Mouse (Mus musculus) embryonic facial prominence, embryonic 12.5 days (tissue): Measurements from ENCODE around the gene Tmprss11d. TPM values are rescaled to one million over a fixed set of nuclear protein-coding genes. Genes with fewer than 3 reads are reported as not detected.
A peak's percentile ranks its signal among the peaks of the same experiment; 100 is the strongest.
"Not testable (repeated sequence)": the region's sequence is repeated elsewhere in the genome, so short reads cannot be mapped to it uniquely, and the experiment has no call there.

Experiments
- ATAC-seq: fragments of 200-750 bp; cut with Nextera tagmentation; 2 replicates; pipeline ENCODE4 v1.8.0; 2017; ENCODE audit not compliant: insufficient number of reproducible peaks, insufficient read depth, low FRiP score, low TSS enrichment
- H3K27ac ChIP-seq: fragments of 300-500 bp; sonication (generic); 2 replicates; pipeline ENCODE4 v1.5.1; 2016; ENCODE audit warnings: mild to moderate bottlenecking
- H3K27me3 ChIP-seq: fragments of 300-500 bp; sonication (generic); 2 replicates; pipeline ENCODE4 v1.6.1; 2016; ENCODE audit warnings: mild to moderate bottlenecking, moderate library complexity
- H3K36me3 ChIP-seq: fragments of 300-500 bp; sonication (generic); 2 replicates; pipeline ENCODE4 v1.6.1; 2016; ENCODE audit warnings: mild to moderate bottlenecking
- H3K4me1 ChIP-seq: fragments of 300-500 bp; sonication (generic); 2 replicates; pipeline ENCODE4 v1.6.1; 2016
- H3K4me2 ChIP-seq: fragments of 300-500 bp; sonication (generic); replicated peaks from 2 replicates; pipeline ENCODE4 v1.6.1; 2016; ENCODE audit warnings: mild to moderate bottlenecking, moderate library complexity
- H3K4me3 ChIP-seq: fragments of 300-500 bp; sonication (generic); 2 replicates; pipeline ENCODE4 v1.5.1; 2016; ENCODE audit warnings: mild to moderate bottlenecking
- H3K9ac ChIP-seq: fragments of 300-500 bp; sonication (generic); 2 replicates; pipeline ENCODE4 v1.6.1; 2016; ENCODE audit warnings: mild to moderate bottlenecking, moderate library complexity
- H3K9me3 ChIP-seq: fragments of 300-500 bp; sonication (generic); 2 replicates; pipeline ENCODE4 v1.6.1; 2016; ENCODE audit warnings: mild to moderate bottlenecking, moderate library complexity
- WGBS: fragments of 180-500 bp; shearing (Covaris S2); methylation state at CpG from one replicate; pipeline ENCODE4 v1.1.7; 2016; 5-methylcytosine and 5-hydroxymethylcytosine counted together
- polyA plus RNA-seq: library from polyadenylated mRNA; unstranded; fragments of >200 nt; fragmentation: Nextera tagmentation; extraction: Ambion mirVana; gene quantifications from 2 replicates; pipeline ENCODE4 v1.2.1, GENCODE M21; 2016

Tmprss11d gene
- 0.09 and 0.22 TPM in 2 replicates for polyA plus RNA-seq

DNA sequence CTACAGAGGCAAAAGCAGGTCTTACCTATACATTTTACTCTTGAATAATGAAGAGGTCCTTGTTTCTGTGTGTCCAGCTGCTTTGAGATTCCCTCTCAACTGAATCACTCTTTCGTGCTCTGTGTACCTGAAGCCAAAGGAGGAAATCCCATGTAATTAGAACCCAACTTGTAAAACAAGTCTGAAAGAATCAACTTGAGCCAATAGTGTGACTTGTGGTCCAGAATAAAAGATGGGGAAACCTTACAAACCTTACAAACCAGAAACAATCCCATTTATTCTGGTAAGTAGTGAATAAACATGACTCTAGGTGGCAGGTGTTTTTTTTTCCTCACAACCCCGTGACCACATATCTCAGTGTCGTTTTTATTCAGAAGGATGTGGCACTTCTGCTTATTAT is at the start of gene Tmprss11d:
Tmprss11d (minus strand) TSS at position 101 of the 400 bp plus-strand sequence.
- no peaks in the 10 kb centered on the region for H3K36me3 ChIP-seq
- H3K9ac ChIP-seq, result no peak within 1 kb of the TSS
- no peak within 1 kb of the TSS for H3K4me2 ChIP-seq
- no peak within 1 kb of the TSS for H3K4me3 ChIP-seq
- H3K27ac ChIP-seq, result no peak within 1 kb of the TSS
- no peaks in the 10 kb centered on the region for H3K9me3 ChIP-seq
- no peak for ATAC-seq
- no peaks in the 10 kb centered on the region for H3K27me3 ChIP-seq
- H3K4me1 ChIP-seq, result no peaks in the 10 kb centered on the region
- 59% methylated on average over 3 of the region's 3 CpGs for WGBS

DNA sequence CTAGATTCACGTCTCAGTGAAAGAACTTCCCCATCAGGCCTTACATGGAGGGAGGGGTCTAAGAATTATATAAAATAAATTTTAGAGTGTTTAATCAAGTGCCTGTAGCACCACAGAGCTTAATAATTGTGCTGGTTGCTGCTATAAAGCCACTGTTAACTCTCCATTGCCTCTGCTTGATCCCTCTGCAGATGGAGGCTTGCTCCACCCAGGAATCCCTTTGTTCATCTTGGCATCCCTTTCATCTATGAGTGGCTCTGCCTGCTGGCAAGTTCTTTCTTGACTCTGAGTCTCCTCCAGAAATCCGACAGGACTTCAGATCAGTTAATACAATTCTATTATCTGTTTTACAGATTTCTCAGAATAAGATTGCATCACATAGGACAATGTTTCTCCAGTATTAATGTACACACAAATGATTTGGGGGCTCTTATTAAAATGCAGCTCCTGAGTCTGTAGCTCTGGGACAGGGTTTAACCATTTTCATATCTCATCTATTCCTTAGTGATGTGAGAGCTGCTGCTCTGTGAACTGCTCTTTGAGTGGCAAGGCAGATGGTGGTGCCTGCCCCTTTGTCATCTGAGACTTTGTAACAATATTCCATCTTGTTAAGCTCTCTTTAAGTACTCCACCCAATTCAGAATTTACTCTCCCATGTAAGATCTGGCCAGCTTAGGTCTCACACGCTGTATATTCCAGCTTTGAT is 48.3 kb upstream of the Tmprss11d start:
- Histone ChIP-seq H3K27ac (no peak overlapping the region), H3K4me1 (no peaks in the 10 kb centered on the region), H3K4me2 (no peak overlapping the region), H3K9me3 (no peaks in the 10 kb centered on the region), H3K27me3 (no peaks in the 10 kb centered on the region), H3K9ac (no peak overlapping the region), H3K4me3 (no peak overlapping the region), H3K36me3 (no peaks in the 10 kb centered on the region)
- ATAC-seq, result peak; percentile 52; the same call in 1 of the 2 replicates
- WGBS, result 37% methylated on average over 3 of the region's 3 CpGs

DNA sequence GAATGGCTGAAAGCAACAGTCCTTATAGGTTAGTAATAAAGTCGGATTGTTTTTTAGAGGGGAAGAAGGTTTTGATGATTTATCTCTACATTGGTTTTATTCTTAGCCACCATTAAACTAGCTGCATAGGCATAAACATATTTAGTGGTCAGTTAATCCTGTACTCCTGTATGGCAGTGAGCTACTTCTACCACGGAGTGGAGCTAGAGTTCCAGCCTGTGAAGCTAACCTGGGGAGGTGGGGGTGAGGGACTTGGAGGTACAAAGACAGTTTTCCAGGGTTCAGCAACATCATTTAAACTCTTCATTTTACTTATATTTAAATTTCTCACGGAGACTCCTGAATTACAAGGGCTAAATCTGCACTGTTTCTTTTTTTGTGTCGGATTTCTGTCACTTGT is 46.3 kb upstream of the Tmprss11d start:
- WGBS, result 23% methylated on average over 4 of the region's 4 CpGs
- Histone ChIP-seq H3K27me3 (no peaks in the 10 kb centered on the region), H3K4me2 (no peak overlapping the region), H3K9me3 (no peaks in the 10 kb centered on the region), H3K36me3 (no peaks in the 10 kb centered on the region), H3K9ac (no peak overlapping the region), H3K4me1 (no peaks in the 10 kb centered on the region), H3K4me3 (no peak overlapping the region), H3K27ac (no peak overlapping the region)
- no peak for ATAC-seq

DNA sequence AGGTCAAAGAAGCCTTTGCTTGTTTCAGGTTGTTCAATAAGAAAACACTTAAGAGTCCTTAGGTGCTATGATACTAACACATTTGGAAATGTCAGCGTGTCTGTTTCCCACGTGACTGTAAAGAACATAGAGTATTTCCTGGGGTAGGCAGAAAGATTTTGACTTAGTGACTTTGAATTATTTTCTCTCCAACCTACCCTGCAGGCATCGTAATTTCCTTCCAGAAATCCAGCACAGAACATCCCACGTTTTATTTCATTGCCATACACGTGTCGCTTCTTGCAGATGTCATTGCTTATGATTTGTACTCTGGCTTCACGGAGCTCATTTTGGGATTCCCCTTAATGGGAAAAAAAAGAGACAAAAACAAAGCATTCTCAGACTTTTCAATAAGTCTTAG is 41.1 kb upstream of the Tmprss11d start:
- 86% methylated on average over 7 of the region's 7 CpGs for WGBS
- Histone ChIP-seq H3K9ac (no peak overlapping the region), H3K4me2 (no peak overlapping the region), H3K9me3 (no peaks in the 10 kb centered on the region), H3K27ac (no peak overlapping the region), H3K36me3 (no peaks in the 10 kb centered on the region), H3K4me1 (no peaks in the 10 kb centered on the region), H3K4me3 (no peak overlapping the region), H3K27me3 (no peaks in the 10 kb centered on the region)
- no peak for ATAC-seq

DNA sequence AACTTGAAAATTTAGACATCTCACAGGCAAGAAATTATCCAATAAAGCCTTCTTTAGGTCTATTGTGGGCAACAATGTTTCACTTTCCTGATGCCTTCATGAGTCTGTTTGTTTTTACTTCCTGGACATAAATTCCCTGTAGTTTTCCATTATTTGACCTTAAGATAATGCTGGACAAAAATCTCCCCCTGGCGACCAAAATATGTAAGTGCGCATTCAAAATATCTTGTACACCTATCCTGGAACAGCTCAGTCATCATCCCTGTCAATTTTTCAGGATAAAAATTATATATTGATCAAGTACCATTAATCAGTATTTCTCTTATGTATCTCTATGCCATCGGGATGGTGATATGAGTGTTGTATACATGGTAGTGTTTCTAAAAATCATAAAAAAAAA is 37.6 kb upstream of the Tmprss11d start:
- Histone ChIP-seq H3K27ac (no peak overlapping the region), H3K4me2 (no peak overlapping the region), H3K4me3 (no peak overlapping the region), H3K4me1 (no peaks in the 10 kb centered on the region), H3K27me3 (no peaks in the 10 kb centered on the region), H3K9me3 (no peaks in the 10 kb centered on the region), H3K36me3 (no peaks in the 10 kb centered on the region), H3K9ac (no peak overlapping the region)
- no peak for ATAC-seq
- 25% methylated on average over 3 of the region's 3 CpGs for WGBS

DNA sequence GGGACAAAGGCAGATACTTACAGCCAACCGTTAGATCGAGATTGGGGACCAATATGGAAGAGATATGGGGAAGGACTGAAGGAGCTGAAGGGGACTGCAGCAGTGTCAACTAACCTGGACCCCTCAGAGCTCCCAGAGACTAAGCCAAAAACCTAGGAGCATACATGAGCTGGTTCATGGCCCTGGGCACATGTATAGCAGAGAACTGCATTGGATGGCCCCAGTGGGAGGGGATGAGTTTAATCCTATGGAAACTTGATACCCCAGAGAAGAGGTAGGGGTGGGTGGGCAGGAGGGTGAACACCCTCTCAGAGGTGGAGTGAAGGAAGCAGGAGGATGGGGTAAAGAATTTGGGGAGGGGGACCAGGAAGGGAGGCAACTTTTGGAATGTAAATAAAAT is 34.7 kb upstream of the Tmprss11d start:
- H3K9ac ChIP-seq, result no peak overlapping the region
- H3K4me3 ChIP-seq, result no peak overlapping the region
- H3K27me3 ChIP-seq, result no peaks in the 10 kb centered on the region
- no peaks in the 10 kb centered on the region for H3K9me3 ChIP-seq
- ATAC-seq, result no peak
- no peak overlapping the region for H3K27ac ChIP-seq
- no peaks in the 10 kb centered on the region for H3K36me3 ChIP-seq
- H3K4me1 ChIP-seq, result no peaks in the 10 kb centered on the region
- 85% methylated on average over 2 of the region's 2 CpGs for WGBS
- no peak overlapping the region for H3K4me2 ChIP-seq

DNA sequence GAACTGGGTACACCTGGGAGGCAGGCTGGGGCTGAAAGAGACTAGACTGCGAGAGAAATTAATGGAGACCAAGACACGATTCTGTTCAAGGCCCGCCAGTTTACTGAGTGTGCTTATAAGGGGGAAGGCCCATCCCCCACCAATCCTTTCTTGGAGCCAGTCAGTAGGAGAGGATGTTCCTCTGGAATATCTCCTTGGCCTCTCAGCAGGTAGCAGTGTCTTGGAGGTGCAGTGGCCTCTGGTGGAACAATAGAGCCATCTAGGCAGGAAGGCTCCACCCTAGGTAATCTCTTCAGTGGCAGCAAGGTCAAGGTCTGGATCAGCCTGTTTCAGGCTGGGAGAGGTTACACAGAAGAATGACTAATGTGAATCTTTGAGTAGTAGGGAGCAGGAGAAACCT is 34.0 kb upstream of the Tmprss11d start:
- Histone ChIP-seq H3K4me2 (no peak overlapping the region), H3K36me3 (no peaks in the 10 kb centered on the region), H3K4me1 (no peaks in the 10 kb centered on the region), H3K4me3 (no peak overlapping the region), H3K9me3 (no peaks in the 10 kb centered on the region), H3K9ac (no peak overlapping the region), H3K27me3 (no peaks in the 10 kb centered on the region), H3K27ac (no peak overlapping the region)
- ATAC-seq, result no peak
- WGBS, result 88% methylated on average over 3 of the region's 3 CpGs

DNA sequence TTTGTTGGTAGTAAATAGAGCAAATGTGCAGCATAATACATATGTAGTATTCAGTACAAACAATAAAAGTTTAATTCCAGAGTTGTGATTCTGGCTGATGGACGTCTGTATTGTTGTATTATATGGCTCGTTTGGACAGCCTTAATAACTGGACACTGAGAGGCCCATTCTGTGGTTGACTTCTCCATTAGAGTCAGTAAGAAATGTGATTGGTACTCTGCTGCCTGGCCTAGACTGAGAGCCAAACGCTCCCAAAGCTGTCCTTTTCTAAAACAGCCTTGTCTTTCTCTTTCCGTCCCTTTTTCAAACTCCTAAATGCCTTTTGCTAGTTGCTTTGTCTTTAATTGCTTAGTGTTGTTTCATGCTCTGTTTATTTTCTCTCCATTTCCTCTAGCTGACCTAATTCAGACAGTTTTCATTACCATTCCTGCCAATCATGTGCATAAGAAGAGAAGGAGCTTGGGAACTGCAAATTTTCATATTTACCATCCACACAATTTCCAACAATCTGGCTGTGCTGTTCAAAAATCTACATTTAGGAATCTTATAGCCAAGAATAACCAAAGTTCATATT is 13.7 kb downstream of the Tmprss11d start:
- no peak for ATAC-seq
- Histone ChIP-seq H3K9ac (no peak overlapping the region), H3K4me3 (no peak overlapping the region), H3K4me2 (no peak overlapping the region), H3K27me3 (no peaks in the 10 kb centered on the region), H3K9me3 (no peaks in the 10 kb centered on the region), H3K36me3 (no peaks in the 10 kb centered on the region), H3K4me1 (no peaks in the 10 kb centered on the region), H3K27ac (no peak overlapping the region)
- 49% methylated on average over 4 of the region's 4 CpGs for WGBS

DNA sequence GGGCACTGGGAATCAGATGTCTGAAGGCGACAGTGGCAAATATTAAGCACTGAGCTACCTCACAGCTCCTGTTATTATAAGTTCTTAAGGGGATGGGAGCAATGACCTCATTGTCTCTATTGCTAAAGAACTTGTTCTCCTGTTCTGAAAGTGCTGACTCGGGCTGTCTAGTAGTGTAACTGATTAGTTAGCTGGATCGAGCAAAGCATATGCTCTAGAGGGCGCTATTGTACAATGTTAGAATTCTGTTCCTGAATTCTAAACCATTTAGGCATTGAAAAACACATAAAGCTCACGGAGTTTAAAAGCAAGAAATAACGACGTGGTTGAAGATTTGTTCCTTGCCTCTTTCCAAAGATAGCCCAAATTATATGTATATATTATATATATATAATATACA is 20.3 kb downstream of the Tmprss11d start:
- Histone ChIP-seq H3K27me3 (no peaks in the 10 kb centered on the region), H3K4me2 (no peak overlapping the region), H3K9ac (no peak overlapping the region), H3K4me3 (no peak overlapping the region), H3K9me3 (no peaks in the 10 kb centered on the region), H3K36me3 (no peaks in the 10 kb centered on the region), H3K27ac (no peak overlapping the region), H3K4me1 (no peaks in the 10 kb centered on the region)
- no peak for ATAC-seq
- 20% methylated on average over 7 of the region's 7 CpGs for WGBS

DNA sequence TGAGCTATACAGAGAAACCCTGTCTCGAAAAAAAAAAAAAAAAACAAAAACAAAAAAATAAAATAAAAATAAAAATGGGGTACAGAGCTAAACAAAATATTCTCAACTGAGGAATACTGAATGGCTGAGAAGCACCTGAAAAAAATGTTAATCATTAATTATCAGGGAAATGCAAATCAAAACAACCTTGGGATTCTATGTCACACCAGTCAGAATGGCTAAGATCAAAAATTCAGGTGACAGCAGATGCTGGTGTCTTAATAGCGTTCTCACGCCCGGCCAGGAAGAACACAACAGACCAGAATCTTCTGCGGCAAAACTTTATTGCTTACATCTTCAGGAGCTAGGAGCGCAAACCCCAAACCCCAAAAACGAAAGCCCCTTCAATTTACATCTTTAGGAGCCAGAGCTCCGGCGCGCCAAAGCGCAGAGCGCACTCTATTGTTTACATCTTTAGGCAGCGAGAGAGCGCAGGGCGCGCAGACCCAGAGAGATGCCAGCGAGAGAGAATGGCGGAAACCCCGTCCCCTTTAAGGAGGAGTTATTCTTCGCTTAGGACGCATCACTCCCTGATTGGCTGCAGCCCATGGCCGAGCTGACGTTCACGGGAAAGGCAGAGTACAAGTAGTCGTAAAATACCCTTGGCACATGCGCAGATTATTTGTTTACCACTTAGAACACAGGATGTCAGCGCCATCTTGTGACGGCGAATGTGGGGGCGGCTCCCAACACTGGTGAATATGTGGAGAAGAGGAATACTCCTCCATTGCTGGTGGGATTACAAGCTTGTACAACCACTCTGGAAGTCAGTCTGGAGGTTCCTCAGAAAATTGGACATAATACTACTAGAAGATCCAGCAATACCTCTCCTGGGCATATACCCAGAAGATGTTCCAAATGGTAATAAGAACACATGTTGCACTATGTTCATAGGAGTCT is 54.9 kb downstream of the Tmprss11d start:
- H3K9ac ChIP-seq, H3K36me3 ChIP-seq, H3K9me3 ChIP-seq, ATAC-seq, H3K27me3 ChIP-seq, H3K27ac ChIP-seq, H3K4me1 ChIP-seq: not testable (repeated sequence)
- 49% methylated on average over 30 of the region's 30 CpGs for whole genome bisulfite sequencing
- Histone ChIP-seq H3K4me3 (peak overlapping the region; percentile 33), H3K4me2 (peak overlapping the region; percentile 33)

DNA sequence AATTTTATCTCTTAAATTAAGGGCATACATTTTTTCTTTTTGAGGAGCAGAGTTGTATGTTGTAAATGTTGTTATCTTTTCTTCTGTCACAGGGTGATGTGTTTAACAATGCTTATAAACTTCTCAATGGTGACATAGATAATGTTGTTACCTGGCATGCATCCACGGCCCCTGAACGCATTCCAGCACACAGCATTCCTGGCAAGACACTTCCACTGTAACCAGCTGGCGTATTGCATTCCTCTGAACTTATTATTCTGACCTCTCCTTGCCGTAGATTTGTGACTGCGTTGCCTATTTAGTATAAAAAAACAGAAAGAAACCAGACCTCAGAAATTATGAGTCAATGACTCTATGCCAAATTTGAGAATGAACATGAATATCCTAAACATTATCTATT is 67.1 kb downstream of the Tmprss11d start:
- Histone ChIP-seq H3K4me1 (no peaks in the 10 kb centered on the region), H3K27ac (no peak overlapping the region), H3K4me2 (no peak overlapping the region), H3K9me3 (no peaks in the 10 kb centered on the region), H3K4me3 (no peak overlapping the region), H3K36me3 (no peaks in the 10 kb centered on the region), H3K9ac (no peak overlapping the region), H3K27me3 (no peaks in the 10 kb centered on the region)
- no peak for ATAC-seq
- 76% methylated on average over 5 of the region's 5 CpGs for WGBS

DNA sequence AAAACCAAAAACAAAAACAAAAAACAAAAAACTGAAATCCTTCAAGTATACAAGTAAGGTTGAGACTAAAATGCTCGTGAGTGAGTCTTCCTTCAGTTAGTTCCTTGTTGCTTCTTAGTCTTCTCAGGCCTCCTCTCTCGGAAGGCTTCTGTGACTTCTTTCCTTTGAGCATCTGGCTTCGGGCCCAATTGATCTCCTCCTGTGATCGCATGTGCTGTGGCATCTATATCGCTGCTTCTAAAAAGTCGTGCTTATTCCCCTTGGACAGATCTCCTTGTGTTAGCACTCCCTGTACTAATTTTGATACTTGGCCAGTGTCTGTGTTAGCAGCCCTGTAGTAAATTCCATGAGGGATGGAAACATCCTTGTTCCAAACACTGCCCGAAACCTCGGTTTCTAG is 69.3 kb downstream of the Tmprss11d start:
- no peaks in the 10 kb centered on the region for H3K36me3 ChIP-seq
- ATAC-seq, result no peak
- WGBS, result 83% methylated on average over 8 of the region's 8 CpGs

More for the DNA sequence above, 69.3 kb downstream of the Tmprss11d start:
- no peak overlapping the region for H3K9ac ChIP-seq
- no peak overlapping the region for H3K4me2 ChIP-seq
- H3K4me3 ChIP-seq, result no peak overlapping the region
- no peaks in the 10 kb centered on the region for H3K9me3 ChIP-seq
- H3K27me3 ChIP-seq, result no peaks in the 10 kb centered on the region
- H3K27ac ChIP-seq, result no peak overlapping the region
- no peaks in the 10 kb centered on the region for H3K4me1 ChIP-seq
